Comparison of ENCODE assay signal across 8 mouse cellular contexts in the genomic region with DNA sequence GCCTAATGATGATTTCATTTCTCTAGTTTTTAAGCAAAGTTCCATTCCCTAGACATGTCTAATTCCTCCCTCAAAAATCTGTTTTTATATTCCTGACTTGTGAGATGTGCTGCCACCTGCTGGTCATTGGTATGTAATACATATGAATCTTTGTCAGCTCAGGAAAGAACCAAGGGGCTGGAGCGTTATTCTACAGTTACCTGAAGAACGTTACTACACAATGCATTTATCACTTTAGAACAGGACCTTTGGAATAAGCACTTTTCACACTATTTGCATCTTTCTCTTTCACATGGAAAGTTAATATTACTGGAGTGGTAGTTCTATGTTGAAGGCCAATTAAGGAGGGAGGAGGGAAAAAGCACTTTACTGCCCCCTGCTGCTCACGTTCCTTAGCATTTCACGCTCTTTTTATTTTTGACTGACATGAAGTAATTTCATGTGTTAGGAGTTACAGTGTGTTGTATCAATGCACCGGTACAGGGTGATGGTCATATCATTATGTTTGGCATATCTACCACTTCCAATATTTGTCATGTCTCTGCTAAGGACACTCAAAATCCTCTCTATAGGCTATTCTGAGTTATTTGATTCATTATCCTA. TPM values are rescaled to one million over a fixed set of nuclear protein-coding genes. Genes with fewer than 3 reads are reported as not detected.
A peak's percentile ranks its signal among the peaks of the same experiment; 100 is the strongest.
DNase-seq lines count a peak whose midpoint lies in the region; ATAC-seq and TF ChIP-seq lines count a peak whose summit lies in the region.

No protein-coding gene starts in this region.

- no peak overlapping the region for H3K4me3 ChIP-seq in heart, embryonic 12.5 days
- H3K4me3 ChIP-seq in left cerebral cortex, adult 2 months: no peak overlapping the region
- H3K4me3 ChIP-seq in megakaryocyte, embryonic 14.5 days (replicated peaks): peak overlapping the region; percentile 80

- no peaks in the 10 kb centered on the region for H3K27me3 ChIP-seq in heart, embryonic 12.5 days (replicated peaks)
- no peaks in the 10 kb centered on the region for H3K27me3 ChIP-seq in megakaryocyte, embryonic 14.5 days (replicated peaks)

- H3K36me3 ChIP-seq in heart, embryonic 12.5 days: no peaks in the 10 kb centered on the region
- H3K36me3 ChIP-seq in megakaryocyte, embryonic 14.5 days (replicated peaks; ENCODE audit: low read length): no peaks in the 10 kb centered on the region

- no peak for ATAC-seq in heart, embryonic 12.5 days (ENCODE audit: insufficient number of reproducible peaks, low FRiP score)

- H3K27ac ChIP-seq in heart, embryonic 12.5 days (ENCODE audit: poor library complexity, severe bottlenecking): no peak overlapping the region
- H3K27ac ChIP-seq in left cerebral cortex, adult 2 months: no peak overlapping the region

- no peak overlapping the region for H3K4me2 ChIP-seq in heart, embryonic 12.5 days

- H3K9ac ChIP-seq in heart, embryonic 12.5 days: no peak overlapping the region

- DNase-seq in heart, adult 18-20 months: peak; percentile 61 to 83
- DNase-seq in cerebellum, postnatal 10 days: peak; percentile 80 to 85
- peak; percentile 51 to 69 for DNase-seq in frontal cortex, postnatal 36 days (ENCODE audit: low spot score in 2 of 2)
- peak; percentile 94 for DNase-seq in induced T-regulatory cell, adult 2 months (ENCODE audit: low read depth)
- peak; percentile 56 to 57 for DNase-seq in left cerebral cortex, adult 2 months (ENCODE audit: extremely low spot score in 1 of 2, low spot score in 2 of 2)
- DNase-seq in right cerebral cortex, postnatal 14 days: peak; percentile 71

- intact Hi-C loops in left cerebral cortex, adult 2 months (cut with DNase I): loop anchor here (1.0 to 5.0 kb wide), 2 partner anchors 192 to 257 kb away; no protein-coding TSS in a partner anchor

- peak; percentile 71 for TF ChIP-seq CTCF in left cerebral cortex, adult 2 months (IDR thresholded peaks at IDR 0.05)

- H3K9me3 ChIP-seq in heart, embryonic 12.5 days (replicated peaks): no peaks in the 10 kb centered on the region
- no peaks in the 10 kb centered on the region for H3K9me3 ChIP-seq in megakaryocyte, embryonic 14.5 days

- WGBS in heart, embryonic 12.5 days: 7% methylated on average over 5 of the region's 5 CpGs

- peaks cover 9% of the 10 kb centered on the region; the same call in 1 of the 2 replicates for H3K4me1 ChIP-seq in heart, embryonic 12.5 days (replicated peaks)
- H3K4me1 ChIP-seq in megakaryocyte, embryonic 14.5 days: peaks cover 48% of the 10 kb centered on the region

RNA-seq across cellular contexts. Expression of gene Mtap, which starts 7.5 kb away (rescaled TPM):
- total RNA-seq in heart, adult 18-20 months (2021): 10 to 100 TPM; 19.9 to 21.4 TPM
- polyA plus RNA-seq in heart, embryonic 12.5 days (2016; fragmentation: Nextera tagmentation; extraction: Ambion mirVana): 72.8 and 73.2 TPM in 2 replicates
- 1 to 10 TPM; 8.7 to 9.6 TPM for total RNA-seq in left cerebral cortex, adult 2 months (2021)
- 2.5 TPM in 1 of 2 replicates, not detected in the other for polyA plus RNA-seq in megakaryocyte, embryonic 14.5 days (2012; ENCODE audit: insufficient read depth, low replicate concordance)
